Mouse (Mus musculus): ENCODE measurements around the gene Il23a.

- TF ChIP-seq CTCF (IDR thresholded peaks at IDR 0.05; ENCODE audit: low read depth) (no peak), EP300 (IDR thresholded peaks at IDR 0.05; ENCODE audit: low read depth) (no peak)
Observed at GRCm38 (mm10) chr10:128337306-128338181, 39.0 kb upstream of the Il23a start, which contains the start of gene Cs.

All from liver, embryonic 14.5 days (tissue).